Mouse (Mus musculus): ENCODE measurements around the gene Endod1.
"Not testable (repeated sequence)": the region's sequence is repeated elsewhere in the genome, so short reads cannot be mapped to it uniquely, and the experiment has no call there.

Endod1 gene

GRCm38 (mm10) chr9:14380386-14381285 lies 671 bp downstream of the Endod1 start:
- DNase-seq (ENCODE audit: low spot score), result peak; percentile 45

GRCm38 (mm10) chr9:14379769-14380385 lies 1.4 kb downstream of the Endod1 start:
- no peak for DNase-seq (ENCODE audit: low spot score)

- DNase-seq (ENCODE audit: low spot score), result no peak
These were observed 3.2 kb downstream of the Endod1 start for GRCm38 (mm10) chr9:14378151-14378550.

GRCm38 (mm10) chr9:14376149-14376548 lies 5.2 kb downstream of the Endod1 start:
- no peak for DNase-seq (ENCODE audit: low spot score)

GRCm38 (mm10) chr9:14372440-14372839 lies 8.9 kb downstream of the Endod1 start:
- DNase-seq (ENCODE audit: low spot score), result no peak

- DNase-seq (ENCODE audit: low spot score), result no peak
These were observed 12.0 kb downstream of the Endod1 start for GRCm38 (mm10) chr9:14369271-14369670.

- no peak for DNase-seq (ENCODE audit: low spot score)
These were observed 13.5 kb downstream of the Endod1 start for GRCm38 (mm10) chr9:14367850-14368249.

GRCm38 (mm10) chr9:14365481-14366125 lies 15.7 kb downstream of the Endod1 start:
- DNase-seq (ENCODE audit: low spot score), result no peak

GRCm38 (mm10) chr9:14364719-14365118 lies 16.6 kb downstream of the Endod1 start:
- no peak for DNase-seq (ENCODE audit: low spot score)

- no peak for DNase-seq (ENCODE audit: low spot score)
These were observed 17.8 kb downstream of the Endod1 start for GRCm38 (mm10) chr9:14363540-14363939.

- DNase-seq (ENCODE audit: low spot score), result no peak
These were observed 19.1 kb downstream of the Endod1 start for GRCm38 (mm10) chr9:14362068-14362768.

- no peak for DNase-seq (ENCODE audit: low spot score)
These were observed 24.3 kb downstream of the Endod1 start for GRCm38 (mm10) chr9:14357033-14357432.

- no peak for DNase-seq (ENCODE audit: low spot score)
These were observed 26.5 kb downstream of the Endod1 start for GRCm38 (mm10) chr9:14354852-14355251.

GRCm38 (mm10) chr9:14352337-14352736 lies 29.0 kb downstream of the Endod1 start:
- DNase-seq (ENCODE audit: low spot score), result no peak

GRCm38 (mm10) chr9:14350787-14351186 lies 30.5 kb downstream of the Endod1 start:
- no peak for DNase-seq (ENCODE audit: low spot score)

GRCm38 (mm10) chr9:14349380-14349779 lies 31.9 kb downstream of the Endod1 start:
- DNase-seq (ENCODE audit: low spot score), result no peak

- DNase-seq (ENCODE audit: low spot score), result no peak
These were observed 32.9 kb downstream of the Endod1 start for GRCm38 (mm10) chr9:14348416-14348815.

GRCm38 (mm10) chr9:14345866-14346265 lies 35.4 kb downstream of the Endod1 start:
- not testable (repeated sequence) for DNase-seq (ENCODE audit: low spot score)

- no peak for DNase-seq (ENCODE audit: low spot score)
These were observed 39.2 kb downstream of the Endod1 start for GRCm38 (mm10) chr9:14342041-14342668.

- DNase-seq (ENCODE audit: low spot score), result no peak
These were observed 42.6 kb downstream of the Endod1 start for GRCm38 (mm10) chr9:14338701-14339100.

GRCm38 (mm10) chr9:14336901-14337300 lies 44.4 kb downstream of the Endod1 start:
- no peak for DNase-seq (ENCODE audit: low spot score)

- no peak for DNase-seq (ENCODE audit: low spot score)
These were observed 45.5 kb downstream of the Endod1 start for GRCm38 (mm10) chr9:14335829-14336228.
